Mouse (Mus musculus): ENCODE measurements at regions not wholly inside any gene's neighbourhood (a gene's known extent, or its start where the extent isn't known, plus 50 kb on each side); places are given as distances from the start of the nearest gene placed in this dataset.

DNA sequence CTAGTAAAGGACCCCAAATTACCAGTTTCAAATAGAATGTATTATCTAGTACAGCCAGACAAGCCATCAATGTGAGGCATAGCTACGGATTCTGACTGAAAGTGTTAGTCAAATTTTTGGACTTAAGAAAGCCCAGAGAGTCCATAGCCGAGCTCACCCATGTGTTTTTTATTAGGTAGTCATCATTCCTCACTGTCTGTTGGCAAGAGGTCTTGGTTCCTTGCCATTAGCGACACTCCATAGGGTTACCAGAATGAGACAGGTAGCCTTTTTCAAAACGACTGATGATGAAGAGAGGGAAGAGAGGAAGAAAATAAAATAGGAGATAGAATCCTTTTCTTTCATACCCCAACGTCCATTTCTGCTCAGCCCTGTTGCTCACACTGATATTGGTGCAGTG lies 83.8 kb upstream of the Mark1 start:
- H3K4me3 ChIP-seq (replicated peaks), result no peak overlapping the region
- no peak overlapping the region for H3K4me2 ChIP-seq (replicated peaks)
- no peaks in the 10 kb centered on the region for H3K27me3 ChIP-seq
- H3K9me3 ChIP-seq (replicated peaks), result no peaks in the 10 kb centered on the region
- no peak overlapping the region for H3K27ac ChIP-seq (replicated peaks)
- no peaks in the 10 kb centered on the region for H3K4me1 ChIP-seq
- ATAC-seq (ENCODE audit: insufficient number of reproducible peaks, low FRiP score, low TSS enrichment, low read depth), result no peak
- WGBS, result 48% methylated on average over 5 of the region's 5 CpGs
- no peaks in the 10 kb centered on the region for H3K36me3 ChIP-seq
- no peak overlapping the region for H3K9ac ChIP-seq

DNA sequence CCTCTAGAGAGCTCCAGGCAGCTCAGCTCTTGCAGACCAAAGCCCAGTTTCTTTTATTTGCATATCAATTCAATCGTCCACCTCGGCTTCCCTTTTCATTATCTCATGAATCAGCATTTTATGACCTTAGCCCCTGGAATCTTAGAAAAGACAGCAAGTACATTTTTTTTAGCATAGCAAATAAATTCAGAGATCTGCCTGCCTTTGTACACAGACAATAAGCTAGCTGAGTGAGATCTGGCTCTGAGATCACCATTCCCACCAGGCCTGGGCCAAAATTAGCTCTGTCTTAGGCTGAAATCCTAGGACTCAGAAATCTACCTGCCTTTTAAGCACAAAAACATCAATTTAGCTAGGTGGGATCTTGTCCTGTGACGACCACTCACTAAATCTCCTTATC lies 80.7 kb upstream of the Mark1 start:
- no peak for ATAC-seq (ENCODE audit: insufficient number of reproducible peaks, low FRiP score, low TSS enrichment, low read depth)
- Histone ChIP-seq H3K4me2 (replicated peaks) (no peak overlapping the region), H3K36me3 (no peaks in the 10 kb centered on the region), H3K4me3 (replicated peaks) (no peak overlapping the region), H3K27me3 (no peaks in the 10 kb centered on the region), H3K4me1 (no peaks in the 10 kb centered on the region), H3K9me3 (replicated peaks) (no peaks in the 10 kb centered on the region), H3K9ac (no peak overlapping the region), H3K27ac (replicated peaks) (no peak overlapping the region)
- 50% methylated on average over 3 of the region's 3 CpGs for WGBS

DNA sequence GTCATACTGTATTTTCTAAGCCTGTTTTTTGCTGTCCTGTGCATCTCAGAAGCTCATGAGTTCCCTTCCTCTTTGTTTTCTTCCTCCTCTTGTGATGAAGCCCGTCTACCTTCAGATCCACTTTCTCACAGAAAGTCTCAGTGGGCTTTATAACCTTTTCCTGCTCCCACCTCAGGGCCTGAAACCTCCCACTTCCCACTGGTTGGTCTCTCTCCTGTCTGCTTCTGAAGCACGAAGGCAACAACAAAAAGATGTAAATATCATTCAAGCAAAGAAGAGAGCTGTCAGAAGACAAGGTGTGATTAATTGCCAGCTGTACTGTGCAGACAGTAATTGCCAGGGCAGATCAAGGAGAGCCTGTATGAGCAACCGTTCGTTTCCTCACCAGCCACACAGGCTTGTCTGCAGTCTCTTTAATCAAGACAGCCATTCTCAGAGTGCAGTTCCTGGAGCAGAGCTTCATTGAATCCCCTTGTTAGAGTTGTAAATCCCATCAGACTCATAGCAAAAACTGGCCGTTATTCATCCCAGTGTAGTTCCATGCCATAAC lies 80.0 kb upstream of the Mark1 start:
- H3K36me3 ChIP-seq, result no peaks in the 10 kb centered on the region

DNA sequence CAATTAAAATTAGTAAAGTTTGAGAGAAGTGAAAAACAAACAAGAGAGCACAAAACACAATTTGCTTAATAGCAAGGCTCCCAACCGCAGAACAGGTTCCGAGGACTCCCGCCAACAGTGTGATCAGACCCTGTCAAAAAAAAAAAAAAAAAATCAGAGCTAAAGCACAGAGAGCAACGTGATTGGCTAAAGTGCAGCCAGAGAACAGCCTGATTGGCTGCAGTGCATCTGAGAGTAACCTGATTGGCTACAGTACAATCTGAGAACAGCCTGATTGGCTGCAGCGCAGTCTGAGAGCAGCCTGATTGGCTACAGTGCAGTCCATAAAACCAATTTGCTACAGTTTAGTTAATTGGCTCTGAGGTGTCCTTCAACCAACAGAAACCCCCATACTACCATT lies 74.6 kb upstream of the Mark1 start:
- WGBS, result 80% methylated on average over 5 of the region's 5 CpGs
- H3K36me3 ChIP-seq, result no peaks in the 10 kb centered on the region
- H3K4me1 ChIP-seq, result no peaks in the 10 kb centered on the region
- no peak overlapping the region for H3K4me3 ChIP-seq (replicated peaks)
- H3K4me2 ChIP-seq (replicated peaks), result no peak overlapping the region
- H3K9me3 ChIP-seq (replicated peaks), result no peaks in the 10 kb centered on the region
- ATAC-seq (ENCODE audit: insufficient number of reproducible peaks, low FRiP score, low TSS enrichment, low read depth), result no peak
- H3K9ac ChIP-seq, result no peak overlapping the region
- no peaks in the 10 kb centered on the region for H3K27me3 ChIP-seq
- H3K27ac ChIP-seq (replicated peaks), result no peak overlapping the region

More for the DNA sequence above, 80.0 kb upstream of the Mark1 start:
- ATAC-seq (ENCODE audit: insufficient number of reproducible peaks, low FRiP score, low TSS enrichment, low read depth), result no peak
- no peaks in the 10 kb centered on the region for H3K4me1 ChIP-seq
- no peak overlapping the region for H3K9ac ChIP-seq
- WGBS, result 36% methylated on average over 5 of the region's 5 CpGs
- H3K4me3 ChIP-seq (replicated peaks), result no peak overlapping the region
- no peak overlapping the region for H3K27ac ChIP-seq (replicated peaks)
- H3K9me3 ChIP-seq (replicated peaks), result no peaks in the 10 kb centered on the region
- no peaks in the 10 kb centered on the region for H3K27me3 ChIP-seq
- H3K4me2 ChIP-seq (replicated peaks), result no peak overlapping the region

DNA sequence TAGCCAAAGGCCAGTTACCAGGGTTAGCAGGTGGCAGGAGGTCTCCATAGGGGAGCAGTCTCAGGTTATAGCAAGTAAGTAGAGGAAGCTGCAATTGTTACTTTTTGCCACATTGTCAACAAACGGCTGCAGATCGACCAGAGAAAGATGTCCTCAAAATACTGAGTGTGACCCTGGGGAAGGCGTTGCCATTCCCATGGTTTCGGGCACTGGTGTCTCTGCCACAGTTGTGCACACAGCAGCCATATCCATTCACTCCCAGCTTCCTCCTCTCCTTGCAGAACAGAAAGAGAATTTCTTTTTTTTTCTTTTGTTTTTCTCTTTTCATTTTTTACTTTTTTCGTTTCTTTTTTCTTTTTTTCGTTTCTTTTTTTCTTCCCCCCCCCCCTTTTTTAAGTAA lies 73.4 kb upstream of the Mark1 start:
- ATAC-seq (ENCODE audit: insufficient number of reproducible peaks, low FRiP score, low TSS enrichment, low read depth), result no peak
- H3K9ac ChIP-seq, result no peak overlapping the region
- no peak overlapping the region for H3K4me3 ChIP-seq (replicated peaks)
- H3K27ac ChIP-seq (replicated peaks), result no peak overlapping the region
- no peaks in the 10 kb centered on the region for H3K9me3 ChIP-seq (replicated peaks)
- no peak overlapping the region for H3K4me2 ChIP-seq (replicated peaks)
- 77% methylated on average over 6 of the region's 6 CpGs for WGBS
- no peaks in the 10 kb centered on the region for H3K36me3 ChIP-seq
- no peaks in the 10 kb centered on the region for H3K4me1 ChIP-seq
- no peaks in the 10 kb centered on the region for H3K27me3 ChIP-seq

DNA sequence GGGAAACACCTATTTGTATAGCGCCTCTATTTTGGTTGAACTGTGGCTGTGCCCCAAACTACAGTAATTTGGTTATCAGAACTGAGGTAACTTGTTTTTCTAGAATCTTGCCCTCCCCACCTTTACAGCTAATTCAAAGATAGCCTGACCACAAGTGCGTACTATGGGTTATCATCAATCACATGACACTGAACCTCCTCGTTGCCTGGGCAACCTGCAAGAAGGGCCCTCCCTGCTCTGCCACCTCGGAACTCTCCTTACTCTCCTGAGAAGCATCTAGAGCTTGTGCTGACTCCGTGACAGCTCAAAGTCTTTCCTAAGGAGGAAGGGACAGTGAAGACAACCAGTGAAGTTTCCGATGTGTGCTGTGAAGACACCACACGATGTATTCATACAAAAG lies 72.2 kb upstream of the Mark1 start:
- no peak for ATAC-seq (ENCODE audit: insufficient number of reproducible peaks, low FRiP score, low TSS enrichment, low read depth)
- no peaks in the 10 kb centered on the region for H3K4me1 ChIP-seq
- H3K9me3 ChIP-seq (replicated peaks), result no peaks in the 10 kb centered on the region
- no peaks in the 10 kb centered on the region for H3K36me3 ChIP-seq
- no peak overlapping the region for H3K9ac ChIP-seq
- H3K4me3 ChIP-seq (replicated peaks), result no peak overlapping the region
- no peak overlapping the region for H3K27ac ChIP-seq (replicated peaks)
- no peak overlapping the region for H3K4me2 ChIP-seq (replicated peaks)
- H3K27me3 ChIP-seq, result no peaks in the 10 kb centered on the region
- 78% methylated on average over 7 of the region's 7 CpGs for WGBS

DNA sequence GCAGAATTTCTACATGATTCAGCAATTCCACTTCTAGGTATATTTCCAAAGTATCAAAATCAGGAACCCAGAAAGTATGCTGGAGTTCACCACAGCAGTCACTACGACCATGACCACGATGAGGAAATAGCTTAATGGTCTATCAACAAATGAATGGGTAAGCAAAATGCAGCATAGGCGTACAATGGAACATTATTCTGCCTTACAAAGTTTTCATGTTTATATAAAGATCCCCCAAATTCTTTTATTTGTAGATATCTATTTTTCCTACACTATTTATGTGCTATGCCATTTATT lies 71.4 kb upstream of the Mark1 start:
- Histone ChIP-seq H3K36me3 (no peaks in the 10 kb centered on the region), H3K4me1 (no peaks in the 10 kb centered on the region), H3K27me3 (no peaks in the 10 kb centered on the region), H3K4me2 (replicated peaks) (no peak overlapping the region), H3K9ac (no peak overlapping the region), H3K27ac (replicated peaks) (no peak overlapping the region), H3K9me3 (replicated peaks) (no peaks in the 10 kb centered on the region), H3K4me3 (replicated peaks) (no peak overlapping the region)
- ATAC-seq (ENCODE audit: insufficient number of reproducible peaks, low FRiP score, low TSS enrichment, low read depth), result no peak
- WGBS, result 83% methylated on average over 3 of the region's 3 CpGs

DNA sequence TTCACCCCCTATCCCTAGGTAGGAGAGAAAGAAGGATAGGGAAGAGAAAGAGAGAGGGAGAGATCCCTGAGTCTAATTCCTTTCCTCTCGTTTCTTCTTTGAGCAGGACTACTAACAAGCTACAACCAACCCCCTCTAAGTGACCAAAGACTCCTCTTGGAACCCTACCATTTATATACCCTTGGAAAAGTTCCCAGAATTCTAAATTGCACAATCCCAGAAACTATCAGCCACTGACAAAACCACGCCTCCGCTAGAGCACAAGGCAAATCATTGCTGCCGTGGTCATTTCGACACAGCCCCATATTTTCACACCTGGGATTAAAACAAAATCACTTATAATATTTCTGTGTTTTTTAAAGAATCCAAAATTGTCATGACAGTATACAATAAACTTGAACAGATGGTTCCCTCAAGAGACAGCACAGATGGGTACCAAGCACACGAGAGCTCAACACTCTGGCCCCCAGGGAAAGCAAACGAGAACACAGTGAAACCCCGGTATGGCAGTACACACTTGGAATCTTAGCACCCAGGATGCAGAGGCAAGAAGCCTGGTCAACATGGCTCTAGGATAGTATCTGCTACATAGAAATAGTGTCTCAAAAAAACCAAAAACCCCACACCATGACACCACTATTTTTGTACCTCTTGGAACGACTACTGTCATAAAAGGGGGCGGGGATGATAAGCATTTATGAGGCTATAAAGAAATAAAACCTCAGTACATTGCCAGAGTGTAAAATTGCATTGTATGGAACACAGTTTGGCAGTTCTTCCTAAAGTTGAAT lies 70.9 kb upstream of the Mark1 start:
- ATAC-seq (ENCODE audit: insufficient number of reproducible peaks, low FRiP score, low TSS enrichment, low read depth), result no peak
- Histone ChIP-seq H3K9ac (no peak overlapping the region), H3K4me2 (replicated peaks) (no peak overlapping the region), H3K4me3 (replicated peaks) (no peak overlapping the region), H3K9me3 (replicated peaks) (no peaks in the 10 kb centered on the region), H3K36me3 (no peaks in the 10 kb centered on the region), H3K4me1 (no peaks in the 10 kb centered on the region), H3K27ac (replicated peaks) (no peak overlapping the region), H3K27me3 (no peaks in the 10 kb centered on the region)
- 65% methylated on average over 10 of the region's 10 CpGs for WGBS

DNA sequence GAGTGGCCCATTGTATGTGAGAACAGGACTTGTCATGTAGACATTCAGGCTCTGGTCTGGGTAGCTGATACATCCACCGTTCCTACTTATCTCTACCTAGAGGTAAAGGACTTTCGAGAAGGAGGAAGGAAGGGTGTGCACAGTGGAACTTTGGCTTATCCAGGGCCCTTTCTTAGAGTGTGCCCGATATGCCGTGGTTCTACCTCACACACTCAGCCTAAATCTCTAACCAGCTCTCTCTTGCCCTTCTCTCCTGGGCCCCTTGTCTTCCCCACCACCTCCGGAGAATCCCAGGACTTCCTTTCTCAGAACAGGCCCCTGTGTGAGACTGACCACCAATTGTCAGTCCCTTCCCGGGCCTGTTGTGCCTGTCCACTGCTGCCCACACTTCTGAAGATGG lies 68.8 kb upstream of the Mark1 start:
- Histone ChIP-seq H3K4me1 (no peaks in the 10 kb centered on the region), H3K4me3 (replicated peaks) (no peak overlapping the region), H3K4me2 (replicated peaks) (no peak overlapping the region), H3K9me3 (replicated peaks) (no peaks in the 10 kb centered on the region), H3K27me3 (no peaks in the 10 kb centered on the region), H3K36me3 (no peaks in the 10 kb centered on the region), H3K9ac (no peak overlapping the region), H3K27ac (replicated peaks) (no peak overlapping the region)
- 83% methylated on average over 6 of the region's 6 CpGs for WGBS
- ATAC-seq (ENCODE audit: insufficient number of reproducible peaks, low FRiP score, low TSS enrichment, low read depth), result no peak

DNA sequence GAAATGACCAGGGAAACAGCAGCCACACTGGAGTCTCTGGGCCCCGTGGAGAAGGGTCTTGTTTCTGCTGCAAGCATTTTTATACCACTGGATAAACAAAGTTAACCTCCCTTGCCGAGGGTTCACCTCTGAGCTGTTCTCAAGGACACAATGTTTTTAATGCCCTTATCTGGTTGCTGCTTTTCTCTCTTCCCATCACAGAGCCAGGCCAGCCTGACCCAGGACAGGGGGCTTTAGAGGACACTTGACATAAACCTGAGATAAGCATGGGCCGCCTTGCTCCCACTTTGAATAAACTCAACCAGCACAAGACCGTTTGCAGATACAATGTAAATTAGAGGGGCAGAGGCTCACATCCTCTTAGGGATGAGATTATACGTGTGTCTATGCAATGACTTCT lies 68.3 kb upstream of the Mark1 start:
- 74% methylated on average over 5 of the region's 5 CpGs for WGBS
- Histone ChIP-seq H3K9ac (no peak overlapping the region), H3K4me3 (replicated peaks) (no peak overlapping the region), H3K27me3 (no peaks in the 10 kb centered on the region), H3K36me3 (no peaks in the 10 kb centered on the region), H3K27ac (replicated peaks) (no peak overlapping the region), H3K4me1 (no peaks in the 10 kb centered on the region), H3K9me3 (replicated peaks) (no peaks in the 10 kb centered on the region), H3K4me2 (replicated peaks) (no peak overlapping the region)
- no peak for ATAC-seq (ENCODE audit: insufficient number of reproducible peaks, low FRiP score, low TSS enrichment, low read depth)

DNA sequence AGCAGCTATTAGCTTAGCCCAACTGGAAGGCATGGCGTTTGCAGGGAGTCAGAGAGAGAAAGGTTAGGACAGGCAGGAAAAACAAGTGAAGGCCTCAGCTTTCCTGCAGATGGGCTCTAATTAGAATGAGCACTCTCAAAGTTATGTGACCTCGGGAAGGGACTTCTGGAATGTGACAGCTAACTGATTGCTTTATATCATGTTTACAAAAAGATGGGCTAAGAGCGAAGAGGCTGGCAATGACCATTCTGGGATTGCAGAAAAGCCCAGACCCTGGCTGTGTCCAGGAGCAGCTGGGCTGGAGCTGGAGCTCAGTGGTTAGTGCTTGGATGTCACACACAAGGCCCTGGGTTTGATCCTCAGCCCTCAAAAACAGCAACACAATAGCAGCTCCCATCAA lies 65.7 kb upstream of the Mark1 start:
- H3K4me2 ChIP-seq (replicated peaks), result no peak overlapping the region
- no peaks in the 10 kb centered on the region for H3K27me3 ChIP-seq
- no peaks in the 10 kb centered on the region for H3K9me3 ChIP-seq (replicated peaks)
- H3K36me3 ChIP-seq, result no peaks in the 10 kb centered on the region
- no peak overlapping the region for H3K9ac ChIP-seq
- H3K4me1 ChIP-seq, result no peaks in the 10 kb centered on the region
- H3K27ac ChIP-seq (replicated peaks), result no peak overlapping the region
- ATAC-seq (ENCODE audit: insufficient number of reproducible peaks, low FRiP score, low TSS enrichment, low read depth), result no peak
- 52% methylated on average over 3 of the region's 3 CpGs for WGBS
- H3K4me3 ChIP-seq (replicated peaks), result no peak overlapping the region

DNA sequence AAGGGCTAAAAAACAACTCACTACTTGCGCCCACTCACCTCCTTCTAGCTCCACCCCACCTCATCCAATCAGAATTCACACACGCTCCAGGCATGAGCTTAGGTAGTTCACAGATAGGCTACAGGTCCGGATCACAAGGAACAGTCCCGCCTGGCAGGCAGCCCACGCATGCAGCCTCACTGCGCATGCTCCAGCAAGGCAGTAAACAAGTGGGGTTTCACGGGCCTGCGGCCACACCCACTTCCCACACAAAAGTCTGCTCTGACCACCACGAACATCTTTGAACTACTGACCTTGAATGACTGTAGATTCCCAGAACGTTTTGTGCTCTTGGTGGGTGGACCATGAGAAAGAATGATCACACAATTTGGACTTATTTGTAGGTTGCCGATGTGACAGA lies 62.7 kb upstream of the Mark1 start:
- ATAC-seq (ENCODE audit: insufficient number of reproducible peaks, low FRiP score, low TSS enrichment, low read depth), result no peak
- H3K27ac ChIP-seq (replicated peaks), result no peak overlapping the region

More for the DNA sequence above, 62.7 kb upstream of the Mark1 start:
- WGBS, result 70% methylated on average over 11 of the region's 11 CpGs
- no peaks in the 10 kb centered on the region for H3K4me1 ChIP-seq
- no peak overlapping the region for H3K4me3 ChIP-seq (replicated peaks)
- H3K4me2 ChIP-seq (replicated peaks), result no peak overlapping the region
- H3K36me3 ChIP-seq, result no peaks in the 10 kb centered on the region
- no peaks in the 10 kb centered on the region for H3K9me3 ChIP-seq (replicated peaks)
- no peaks in the 10 kb centered on the region for H3K27me3 ChIP-seq
- H3K9ac ChIP-seq, result no peak overlapping the region
